Mouse (Mus musculus): ENCODE measurements around the gene Rarres2.
"Not testable (repeated sequence)": the region's sequence is repeated elsewhere in the genome, so short reads cannot be mapped to it uniquely, and the experiment has no call there.

The Rarres2 gene

DNA sequence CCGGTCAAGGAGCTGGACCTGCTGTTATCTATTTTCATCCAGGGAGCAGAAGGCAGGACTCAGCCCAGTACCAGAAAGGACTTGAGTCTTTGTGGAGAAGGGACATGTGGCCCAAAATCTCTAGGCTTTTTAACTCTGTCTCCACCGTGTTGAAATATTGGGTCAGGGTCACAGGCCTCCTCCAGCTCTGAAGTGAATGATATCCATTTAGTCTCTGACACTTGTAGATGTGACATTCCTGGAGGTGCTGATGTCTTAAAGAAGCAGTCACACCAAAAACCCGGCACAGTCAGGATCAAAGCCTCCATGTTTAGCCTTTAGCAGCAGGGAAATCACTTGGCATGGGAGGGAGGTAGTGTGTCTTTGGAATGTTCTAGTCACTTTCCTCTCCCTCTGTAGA is 31.9 kb downstream of the Rarres2 start:
- DNase-seq (ENCODE audit: low spot score) = no peak

DNA sequence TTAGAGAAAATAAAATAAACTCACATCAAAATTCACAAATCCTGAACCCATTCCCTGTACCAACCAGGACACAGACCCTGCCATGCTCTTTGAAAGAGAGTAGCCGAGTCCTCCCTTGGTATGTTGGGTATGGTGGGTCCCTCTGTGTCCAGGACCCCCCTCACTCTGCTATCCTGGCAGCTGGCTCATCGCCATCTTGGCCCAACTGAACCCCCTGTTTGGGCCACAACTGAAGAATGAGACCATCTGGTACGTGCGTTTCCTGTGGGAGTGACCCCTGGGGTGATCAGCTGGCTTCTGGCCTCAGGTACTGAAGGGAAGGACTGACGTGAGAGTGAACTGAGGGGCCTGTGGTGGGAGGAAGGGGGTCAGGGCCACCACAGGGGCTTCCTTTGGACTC is 32.7 kb downstream of the Rarres2 start:
- no peak for DNase-seq (ENCODE audit: low spot score)

- DNase-seq (ENCODE audit: low spot score) = peak; percentile 75
Measured at GRCm38 (mm10) chr6:48538841-48539737, 33.5 kb downstream of the Rarres2 start.

- peak; percentile 79 for DNase-seq (ENCODE audit: low spot score)
Measured at GRCm38 (mm10) chr6:48537105-48537954, 35.3 kb downstream of the Rarres2 start, which contains the start of gene Atp6v0e2. Atp6v0e2 (plus strand) TSS chr6:48537615.

DNA sequence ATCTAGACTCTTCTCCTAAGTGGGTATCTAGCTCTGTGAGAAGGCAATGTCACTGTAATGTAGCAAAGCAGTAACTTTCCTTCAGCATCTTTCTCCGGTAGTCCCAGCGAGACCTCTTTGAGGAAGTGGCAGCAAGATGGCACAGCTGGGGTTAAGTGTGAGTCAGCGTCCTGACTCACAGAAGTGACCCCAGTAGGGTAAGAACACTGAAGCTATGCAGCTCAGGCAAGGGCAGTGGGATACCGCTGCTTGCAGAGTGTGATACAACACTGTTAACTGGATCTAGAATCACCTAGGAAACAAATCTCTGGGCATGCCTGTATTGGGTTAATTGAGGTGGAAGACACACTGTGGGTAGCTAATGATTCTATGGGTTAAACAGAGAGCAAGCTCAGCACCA is 36.5 kb downstream of the Rarres2 start:
- DNase-seq (ENCODE audit: low spot score) = no peak

GRCm38 (mm10) chr6:48534913-48535312 is 37.7 kb downstream of the Rarres2 start:
- DNase-seq (ENCODE audit: low spot score) = no peak

- DNase-seq (ENCODE audit: low spot score) = no peak
Measured at GRCm38 (mm10) chr6:48533475-48533874, 39.1 kb downstream of the Rarres2 start.

DNA sequence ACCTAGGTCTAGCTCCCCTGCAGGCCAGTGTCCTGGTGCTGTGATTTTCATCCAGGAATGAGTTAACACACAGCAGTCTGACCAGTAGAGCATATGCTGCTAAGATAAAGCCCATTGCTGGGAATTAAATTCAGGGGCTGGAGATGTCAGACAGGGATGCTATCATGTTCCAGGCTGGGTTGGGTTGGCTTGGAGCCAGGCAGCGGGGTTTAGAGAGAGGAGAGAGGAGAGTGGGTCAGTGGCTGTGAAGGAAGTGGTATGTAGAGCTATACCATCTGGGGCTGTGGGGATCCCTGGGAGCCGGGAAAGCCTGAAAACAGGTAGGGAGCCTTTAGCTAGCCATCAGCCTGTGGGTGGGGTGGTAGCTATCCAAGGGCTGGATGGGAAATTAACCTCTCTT is 41.7 kb downstream of the Rarres2 start:
- no peak for DNase-seq (ENCODE audit: low spot score)

DNA sequence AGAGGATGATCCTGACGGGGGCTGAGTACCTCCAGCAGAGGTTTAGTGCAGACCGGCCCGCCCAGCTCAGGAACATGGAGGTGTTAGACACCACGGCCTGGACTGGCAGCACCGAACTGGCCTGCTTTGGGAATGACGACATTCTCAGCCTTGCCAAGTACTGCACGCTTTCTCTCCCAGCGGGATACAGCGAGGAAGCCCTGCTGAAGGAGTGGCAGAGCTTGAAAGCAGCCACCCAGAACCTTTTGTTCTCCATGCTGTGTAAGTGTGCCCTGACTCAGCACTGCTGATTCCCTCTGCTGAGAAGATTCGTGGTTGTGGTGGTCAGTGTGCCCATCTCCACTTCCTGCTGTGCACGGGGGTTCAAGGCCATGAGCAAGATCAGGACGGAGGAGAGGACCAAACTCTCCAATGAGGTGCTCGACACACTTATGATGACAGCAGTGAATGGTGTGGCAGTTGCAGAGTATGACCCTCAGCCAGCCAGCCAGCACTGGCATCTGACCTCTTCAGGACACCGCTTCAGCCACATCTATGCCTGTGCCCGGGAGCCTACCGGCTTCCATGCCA is 42.6 kb downstream of the Rarres2 start:
- no peak for DNase-seq (ENCODE audit: low spot score)

- DNase-seq (ENCODE audit: low spot score) = no peak
Measured at GRCm38 (mm10) chr6:48529261-48529660, 43.3 kb downstream of the Rarres2 start.

DNA sequence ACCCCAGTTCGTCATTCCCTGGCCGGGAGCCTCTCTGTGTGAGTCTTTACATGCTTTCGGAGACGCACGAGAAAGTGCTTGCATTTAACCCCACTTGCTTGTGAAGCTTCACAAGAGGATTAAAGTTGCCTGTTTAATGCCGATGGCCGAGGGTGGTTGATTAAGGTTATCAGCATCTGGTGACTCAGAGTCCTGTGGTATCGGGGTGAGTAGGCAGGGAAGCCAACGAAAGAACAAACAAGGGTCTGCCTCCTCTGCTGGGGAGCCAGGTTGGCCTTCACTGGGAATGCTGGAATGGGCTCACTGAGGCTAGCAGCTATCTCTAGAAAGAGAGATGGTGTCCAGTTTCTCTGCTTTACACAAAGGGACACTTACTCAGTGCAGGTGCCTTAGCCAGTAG is 44.7 kb downstream of the Rarres2 start:
- no peak for DNase-seq (ENCODE audit: low spot score)

DNA sequence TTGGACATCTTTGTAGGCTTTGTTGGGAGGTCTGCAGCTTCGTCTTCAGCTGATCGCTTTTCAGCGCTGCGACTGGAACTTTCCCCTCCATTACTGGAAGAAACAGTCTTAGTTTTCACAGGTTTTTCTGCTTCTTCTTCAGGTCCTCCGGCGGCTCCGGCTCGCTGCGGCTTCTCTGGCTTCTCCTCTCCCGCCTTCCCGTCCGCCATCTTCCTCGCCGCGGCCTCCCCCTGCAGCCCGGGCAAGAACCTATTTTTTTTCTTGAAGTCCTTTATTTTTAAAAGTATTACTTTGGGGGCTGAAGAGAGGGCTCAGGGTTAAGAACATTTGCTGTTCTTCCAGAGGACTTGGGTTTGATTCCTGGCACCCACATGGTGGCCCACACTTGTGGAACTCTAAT is 47.7 kb downstream of the Rarres2 start:
- DNase-seq (ENCODE audit: low spot score) = not testable (repeated sequence)
